Mouse (Mus musculus) liver, postnatal 0 days (tissue): ENCODE measurements at regions not wholly inside any gene's neighbourhood (a gene's known extent, or its start where the extent isn't known, plus 50 kb on each side); places are given as distances from the start of the nearest gene placed in this dataset.

ENCODE experiments used
- CTCF ChIP-seq: sonication (generic); IDR thresholded peaks from 2 replicates; pipeline ENCODE4 v1.5.1; 2016; ENCODE audit warnings: antibody characterized with exemption, low read depth
- EP300 ChIP-seq: IDR thresholded peaks from 2 replicates; pipeline ENCODE4 v1.6.1; 2016; ENCODE audit warnings: antibody characterized with exemption, low read depth, mild to moderate bottlenecking

DNA sequence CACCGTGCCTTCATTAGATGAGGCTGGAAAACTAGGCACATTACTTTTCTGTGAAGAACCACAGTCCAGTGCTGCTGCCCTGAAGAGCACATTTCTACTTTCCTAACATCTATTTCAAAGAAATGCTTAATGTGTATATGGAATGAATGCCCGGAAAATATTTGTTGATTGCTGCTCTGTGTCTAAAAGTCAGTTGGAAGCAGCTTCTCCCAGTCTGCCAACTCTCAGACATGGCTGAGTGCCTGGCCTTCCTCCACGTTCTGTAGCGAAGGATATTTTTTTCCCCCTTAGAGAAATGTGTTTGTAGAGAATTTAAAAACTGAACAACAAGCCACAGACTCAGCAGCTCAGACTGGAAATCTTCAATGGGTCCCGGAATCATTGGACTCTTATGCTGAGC is 576.4 kb upstream of the Arid1b start:
- TF ChIP-seq EP300 (no peak), CTCF (no peak)
